Mouse (Mus musculus) C2C12 (cell line): ENCODE measurements around the gene Fra10ac1. TPM values are rescaled to one million over a fixed set of nuclear protein-coding genes. Genes with fewer than 3 reads are reported as not detected.
A peak's percentile ranks its signal among the peaks of the same experiment; 100 is the strongest.

Source experiments
- H3K27me3 ChIP-seq: one replicate; pipeline ENCODE4 v1.6.1; 2011; ENCODE audit not compliant: control insufficient read depth, insufficient read depth, insufficient read length
- H3K36me3 ChIP-seq: one replicate; pipeline ENCODE4 v1.6.1; 2011; ENCODE audit not compliant: control insufficient read depth, insufficient read depth
- H3K4me3 ChIP-seq: one replicate; pipeline ENCODE4 v1.5.1; 2011; ENCODE audit warnings: mild to moderate bottlenecking, control low read depth; ENCODE audit not compliant: poor library complexity, insufficient read depth, severe bottlenecking
- H3K79me2 ChIP-seq: one replicate; pipeline ENCODE4 v1.6.1; 2011; ENCODE audit not compliant: control insufficient read depth, insufficient read depth
- H3K79me3 ChIP-seq: one replicate; pipeline ENCODE4 v1.6.1; 2011; ENCODE audit warnings: low read depth, control low read depth
- H3ac ChIP-seq: one replicate; pipeline ENCODE3; 2011; ENCODE audit warnings: low read depth; ENCODE audit not compliant: control insufficient read depth, insufficient read length
- CEBPB ChIP-seq: IDR thresholded peaks from one replicate; pipeline ENCODE4 v1.6.1; 2011; ENCODE audit warnings: low read depth, mild to moderate bottlenecking, control low read depth, moderate library complexity
- CTCF ChIP-seq: IDR thresholded peaks from one replicate; pipeline ENCODE4 v1.5.1; 2011; ENCODE audit not compliant: control insufficient read depth, insufficient read depth, insufficient read length
- FOSL1 ChIP-seq: IDR thresholded peaks from one replicate; pipeline ENCODE4 v1.8.0; 2011; ENCODE audit warnings: mild to moderate bottlenecking, low read length; ENCODE audit not compliant: poor library complexity, insufficient read depth, severe bottlenecking
- MAX ChIP-seq: IDR thresholded peaks from one replicate; pipeline ENCODE4 v1.6.1; 2011; ENCODE audit warnings: mild to moderate bottlenecking, control low read depth
- MYOD1 ChIP-seq: IDR thresholded peaks from one replicate; pipeline ENCODE4 v1.6.1; 2011; ENCODE audit warnings: low read depth; ENCODE audit not compliant: control insufficient read depth, insufficient read length
- MYOG ChIP-seq: IDR thresholded peaks from one replicate; pipeline ENCODE4 v1.6.1; 2011; ENCODE audit not compliant: control insufficient read depth, insufficient read length; ENCODE audit errors: extremely low read depth
- USF1 ChIP-seq: IDR thresholded peaks from one replicate; pipeline ENCODE4 v1.6.1; 2011; ENCODE audit warnings: low read depth, mild to moderate bottlenecking, control low read depth, moderate library complexity
- long read RNA-seq, 2 experiments: library from polyadenylated mRNA; unstranded; transcript quantifications; one replicate each; pipeline ENCODE4 v2.0.0; 2019 to 2020
- polyA plus RNA-seq: library from polyadenylated mRNA; unstranded; fragments of >200 nt; fragmentation: generic; extraction: Trizol; gene quantifications from one replicate; pipeline ENCODE4 v1.2.1, GENCODE M21; 2012; ENCODE audit warnings: missing spikeins

The Fra10ac1 gene
- polyA plus RNA-seq: 4.6 TPM
- long read RNA-seq, experiment 1, transcript Fra10ac1-201 (14 exons, 1,402 nt): major isoform, 18 of 26 reads
- long read RNA-seq, experiment 1, partial matches to known transcripts: 5 of 26 reads
- long read RNA-seq, experiment 1, other reads (novel, unspliced or antisense): 3 of 26 reads
- long read RNA-seq, experiment 2, transcript Fra10ac1-201 (14 exons, 1,402 nt): major isoform, 31 of 36 reads
- long read RNA-seq, experiment 2, partial matches to known transcripts: 3 of 36 reads
- long read RNA-seq, experiment 2, other reads (novel, unspliced or antisense): 1 of 36 reads

DNA sequence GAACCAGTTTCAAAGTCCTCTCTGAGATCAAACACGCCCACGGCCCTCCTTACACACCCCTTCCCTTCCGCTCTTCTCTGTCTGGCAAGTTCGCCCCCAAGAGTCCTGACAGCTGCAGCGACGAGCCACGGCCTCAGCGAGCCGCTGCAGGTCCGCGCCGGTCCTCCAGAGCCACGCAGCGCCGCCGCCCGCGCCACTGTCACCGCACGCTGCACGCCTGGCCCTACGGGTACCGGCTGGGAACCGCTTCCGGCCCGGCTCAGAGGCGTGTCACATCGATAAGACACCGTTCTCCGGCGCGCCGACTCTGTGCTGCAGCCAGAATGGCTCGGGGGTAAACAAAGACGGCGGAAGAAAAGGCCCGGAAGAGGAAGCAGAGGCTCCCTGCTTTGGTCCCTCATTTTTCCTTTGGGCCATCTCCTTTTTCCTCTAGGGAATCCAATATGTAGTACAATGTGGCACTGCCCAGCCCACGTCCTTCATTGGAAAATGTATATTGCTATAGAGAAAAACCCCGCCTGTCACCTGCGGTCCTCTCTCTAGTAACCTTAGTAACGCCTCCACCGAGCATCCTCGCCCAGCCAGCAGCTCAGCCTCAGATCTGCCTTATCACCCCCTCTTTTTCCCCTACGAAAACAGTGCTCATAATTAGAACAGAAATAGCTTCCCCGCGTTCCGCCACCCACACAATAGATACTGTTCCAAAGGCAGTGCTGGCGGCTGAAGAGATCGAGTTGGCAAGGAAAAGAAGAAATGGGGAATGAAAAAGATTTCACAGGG, at the start of gene Fra10ac1:
Gene Fra10ac1, minus strand, starts transcription at position 252 of the 780 bp plus-strand sequence.
- H3K79me3 ChIP-seq: no peaks in the 10 kb centered on the region
- no peaks in the 10 kb centered on the region for H3K36me3 ChIP-seq
- no peaks in the 10 kb centered on the region for H3K27me3 ChIP-seq
- peak within 1 kb of the TSS; percentile 74 for H3K4me3 ChIP-seq
- no peaks in the 10 kb centered on the region for H3K79me2 ChIP-seq
- TF ChIP-seq CTCF (peak; percentile 72), FOSL1 (no peak), USF1 (no peak), MAX (peak; percentile 80), CEBPB (no peak), MYOD1 (no peak), MYOG (no peak)
- peak within 1 kb of the TSS; percentile 87 for H3ac ChIP-seq

DNA sequence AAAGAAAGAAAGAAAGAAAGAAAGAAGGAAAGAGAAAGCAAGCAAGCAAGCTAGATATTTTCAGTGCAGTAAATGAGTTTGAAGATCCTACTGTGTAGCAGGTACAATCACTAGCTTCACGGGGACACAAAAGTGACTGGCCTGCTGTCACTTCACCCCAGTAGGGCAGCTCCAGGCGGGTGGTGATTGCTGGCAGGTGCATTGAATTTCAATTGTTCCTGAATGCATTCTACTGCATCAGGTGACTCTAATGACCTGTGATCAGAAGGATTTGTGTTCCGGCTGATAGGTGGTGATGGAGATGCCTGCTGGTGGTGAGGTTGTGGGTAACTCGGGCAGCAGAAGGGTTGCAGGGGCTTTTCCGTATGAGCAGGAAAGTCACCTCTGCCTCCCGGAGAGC, 47.1 kb upstream of the Fra10ac1 start:
- Histone ChIP-seq H3K4me3 (no peak overlapping the region), H3K36me3 (no peaks in the 10 kb centered on the region), H3ac (no peak overlapping the region), H3K27me3 (peaks cover 9% of the 10 kb centered on the region), H3K79me3 (no peaks in the 10 kb centered on the region), H3K79me2 (no peaks in the 10 kb centered on the region)
- TF ChIP-seq CEBPB (no peak), CTCF (no peak), USF1 (no peak), FOSL1 (no peak), MAX (no peak), MYOD1 (no peak), MYOG (no peak)

DNA sequence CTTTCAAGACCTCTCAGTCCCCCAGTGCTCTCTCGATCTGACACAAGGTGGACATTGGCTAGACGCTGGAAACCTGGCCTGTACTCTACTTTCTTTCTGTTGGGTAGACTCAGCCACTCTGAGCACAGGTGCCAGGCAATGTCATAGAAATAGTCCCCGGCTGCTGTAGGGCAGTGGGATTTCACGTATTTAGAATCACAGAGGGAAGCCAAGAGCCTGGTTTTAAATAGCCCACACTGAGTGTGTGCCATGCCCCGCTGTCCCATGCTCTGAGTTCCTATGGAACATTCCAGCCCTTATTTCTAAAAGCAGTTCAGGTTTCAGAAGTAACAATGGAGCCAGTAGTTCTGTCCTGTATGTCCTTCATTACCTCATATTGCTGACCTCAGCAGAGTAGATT, 43.5 kb upstream of the Fra10ac1 start:
- Histone ChIP-seq H3K27me3 (peaks cover 25% of the 10 kb centered on the region), H3K79me3 (no peaks in the 10 kb centered on the region), H3ac (no peak overlapping the region), H3K36me3 (no peaks in the 10 kb centered on the region), H3K4me3 (no peak overlapping the region), H3K79me2 (no peaks in the 10 kb centered on the region)
- TF ChIP-seq MAX (no peak), CEBPB (no peak), CTCF (no peak), MYOD1 (no peak), MYOG (no peak), FOSL1 (no peak), USF1 (no peak)

DNA sequence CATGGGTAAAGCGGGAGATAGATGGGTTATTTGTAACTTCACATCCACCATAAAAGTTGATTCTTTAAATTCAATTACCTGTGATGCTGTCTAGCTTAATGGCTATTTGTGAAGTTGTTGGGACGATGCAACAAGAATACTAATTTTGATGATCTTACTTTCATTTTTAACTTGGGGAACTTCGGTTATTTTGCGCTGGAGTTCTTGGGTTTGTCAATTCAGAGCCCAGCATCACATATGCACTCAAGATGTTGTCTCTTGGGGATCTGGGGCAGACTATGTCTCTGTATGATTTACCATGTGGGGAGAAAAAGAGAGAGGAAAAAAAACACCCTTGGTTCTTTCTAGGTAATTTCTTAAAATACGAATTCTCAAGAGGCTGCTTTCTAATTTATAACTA, 41.8 kb upstream of the Fra10ac1 start:
- TF ChIP-seq FOSL1 (no peak), MAX (no peak), MYOG (no peak), MYOD1 (no peak), USF1 (no peak)
- Histone ChIP-seq H3K79me2 (no peaks in the 10 kb centered on the region), H3K4me3 (no peak overlapping the region), H3K79me3 (no peaks in the 10 kb centered on the region), H3K36me3 (no peaks in the 10 kb centered on the region), H3K27me3 (peaks cover 33% of the 10 kb centered on the region), H3ac (no peak overlapping the region)

DNA sequence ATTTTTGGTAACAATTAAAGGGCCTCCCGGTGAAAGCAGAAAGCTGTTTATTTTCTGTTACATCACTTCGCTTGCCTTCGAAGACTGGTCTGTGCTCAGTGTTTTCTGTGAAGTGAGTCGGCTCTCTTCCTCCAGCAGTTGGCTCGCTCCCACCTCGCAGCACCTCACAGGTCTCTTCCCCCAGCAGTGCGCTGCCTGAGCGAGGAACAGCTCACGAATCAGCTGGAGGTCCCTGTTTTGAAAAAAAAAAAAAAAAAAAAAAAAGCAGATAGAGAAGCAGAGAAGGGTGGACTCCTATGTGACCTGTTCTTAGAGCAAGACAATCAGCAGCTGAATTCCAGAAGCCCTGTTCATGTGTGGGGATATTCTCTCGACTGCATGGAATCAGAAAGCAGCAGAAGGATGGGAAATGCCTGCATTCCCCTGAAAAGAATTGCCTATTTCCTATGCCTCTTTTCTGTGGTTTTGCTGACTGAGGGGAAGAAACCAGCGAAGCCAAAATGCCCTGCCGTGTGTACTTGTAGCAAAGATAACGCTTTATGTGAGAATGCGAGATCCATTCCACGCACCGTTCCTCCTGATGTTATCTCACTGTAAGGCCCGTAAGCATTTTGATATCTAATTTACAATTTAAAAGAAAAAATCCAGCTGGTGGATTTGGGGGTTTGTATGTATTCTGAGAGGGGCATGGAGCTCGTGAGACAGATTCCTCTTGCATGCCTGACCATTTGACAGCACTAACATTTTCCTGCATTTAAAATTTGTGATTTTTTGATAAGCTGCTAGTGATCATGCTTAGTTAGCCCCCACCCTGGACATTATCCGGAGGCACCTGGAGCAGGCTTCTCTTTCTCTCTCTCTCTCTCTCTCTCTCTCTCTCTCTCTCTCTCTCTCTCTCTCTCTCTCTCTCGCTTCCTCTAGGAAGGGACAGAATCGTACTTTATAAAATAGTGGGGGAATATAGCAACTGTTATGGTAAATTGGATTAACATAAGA, 40.8 kb upstream of the Fra10ac1 start, which contains the start of gene Lgi1:
Gene Lgi1, plus strand, starts transcription at position 32 of the 996 bp plus-strand sequence.
- Histone ChIP-seq H3K79me2 (no peaks in the 10 kb centered on the region), H3K79me3 (no peaks in the 10 kb centered on the region), H3ac (no peak within 1 kb of the TSS), H3K27me3 (peaks cover 41% of the 10 kb centered on the region), H3K4me3 (no peak within 1 kb of the TSS), H3K36me3 (no peaks in the 10 kb centered on the region)
- TF ChIP-seq MYOD1 (no peak), CTCF (no peak), CEBPB (no peak), MAX (no peak), FOSL1 (no peak), USF1 (no peak), MYOG (no peak)
